Mouse (Mus musculus) testis, postnatal 10 days (tissue): ENCODE data around the gene Ampd1.

Experiments used
- DNase-seq: peaks from one replicate; pipeline ENCODE4 v3.0.0; 2021; ENCODE audit warnings: low spot score

Ampd1 gene

GRCm38 (mm10) chr3:103148941-103149340 is 75.1 kb downstream of the Ampd1 start:
- no peak for DNase-seq
